Mouse (Mus musculus) cerebellum, adult 2 months (tissue): ENCODE measurements around the gene Egfl7. TPM values are rescaled to one million over a fixed set of nuclear protein-coding genes. Genes with fewer than 3 reads are reported as not detected.

Source experiments
- DNase-seq, 2 experiments: peaks; one replicate each; pipeline ENCODE4 v3.0.0; 2021
- H3K27ac ChIP-seq: fragments of 200-500 bp; 2 replicates; pipeline ENCODE4 v1.5.1; 2012; ENCODE audit warnings: low read length, control low read depth, inconsistent platforms; ENCODE audit not compliant: insufficient read depth
- H3K27me3 ChIP-seq: fragments of 200-500 bp; 2 replicates; pipeline ENCODE4 v1.6.1; 2012; ENCODE audit warnings: inconsistent platforms, mild to moderate bottlenecking, low read length, moderate library complexity; ENCODE audit not compliant: control insufficient read depth, insufficient read depth
- H3K4me1 ChIP-seq: fragments of 200-500 bp; 2 replicates; pipeline ENCODE4 v1.6.1; 2011; ENCODE audit warnings: low read length; ENCODE audit not compliant: control insufficient read depth, insufficient read depth
- H3K4me3 ChIP-seq: fragments of 200-500 bp; replicated peaks from 2 replicates; pipeline ENCODE3; 2011; ENCODE audit warnings: mild to moderate bottlenecking, low read depth, low read length, control low read depth; ENCODE audit not compliant: insufficient read depth
- CTCF ChIP-seq: fragments of 200-500 bp; IDR thresholded peaks from 2 replicates; pipeline ENCODE4 v1.5.1; 2011; ENCODE audit warnings: low read depth, mild to moderate bottlenecking, control low read depth, low read length, moderate library complexity, borderline replicate concordance; ENCODE audit not compliant: insufficient read depth
- POLR2A ChIP-seq: fragments of 200-500 bp; IDR thresholded peaks from 2 replicates; pipeline ENCODE4 v1.6.1; 2011; ENCODE audit warnings: low read length, control low read depth, borderline replicate concordance; ENCODE audit not compliant: insufficient read depth
- WGBS: fragments of 180-500 bp; shearing (Covaris S2); methylation state at CpG from one replicate; pipeline ENCODE4 v1.1.7; 2018; 5-methylcytosine and 5-hydroxymethylcytosine counted together
- polyA plus RNA-seq: library from polyadenylated mRNA; depleted of rRNA; stranded (reverse); fragments of >200 nt; gene quantifications from 2 replicates; pipeline ENCODE4 v1.2.3, GENCODE M21; 2012

The Egfl7 gene
- polyA plus RNA-seq, 1 experiment: 93.0 TPM

DNA sequence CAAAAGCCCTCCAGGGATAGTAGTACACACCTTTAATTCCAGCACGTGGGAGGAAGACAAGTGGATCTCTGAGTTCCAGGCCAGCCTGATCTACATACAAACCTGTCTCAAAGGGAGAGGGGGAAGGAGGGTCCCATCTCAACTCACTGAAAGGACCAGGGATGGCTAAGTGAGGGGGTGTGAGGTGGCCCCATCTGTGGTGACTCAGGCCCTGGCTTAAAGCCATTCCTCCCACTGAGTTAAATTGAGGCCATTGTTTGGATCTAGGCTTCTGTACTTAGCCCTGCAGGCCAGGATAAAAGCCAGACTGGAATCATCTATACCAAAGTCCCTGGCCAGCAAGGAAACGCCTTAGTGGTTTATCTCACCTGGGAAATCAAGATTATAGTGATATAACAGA, 41.4 kb downstream of the Egfl7 start:
- no peaks in the 10 kb centered on the region for H3K27me3 ChIP-seq
- DNase-seq: no peak
- H3K4me3 ChIP-seq: no peak overlapping the region
- no peaks in the 10 kb centered on the region; the same call in 1 of the 2 replicates for H3K4me1 ChIP-seq
- WGBS: 19% methylated on average over 2 of the region's 2 CpGs
- no peak overlapping the region for H3K27ac ChIP-seq
- no peak for TF ChIP-seq CTCF
- no peak for TF ChIP-seq POLR2A

DNA sequence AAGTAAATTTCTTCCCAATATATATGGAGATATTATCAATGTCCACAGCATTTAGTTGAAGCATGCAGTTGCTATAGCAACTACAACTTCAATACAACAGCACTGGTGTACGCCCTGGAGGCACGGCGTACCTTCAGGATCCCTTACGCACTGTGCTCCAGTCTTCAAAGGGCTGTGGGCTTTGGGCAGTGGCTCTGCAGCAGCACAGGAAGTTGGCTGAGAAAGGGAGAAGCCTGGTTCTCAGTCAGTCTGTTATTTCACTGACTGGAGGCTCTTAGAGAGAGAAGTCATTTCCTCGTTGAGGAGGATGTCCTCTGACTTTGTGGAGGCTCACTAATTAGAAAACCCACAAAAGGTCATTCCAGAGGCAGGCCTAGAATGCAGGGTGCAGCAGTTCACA, 43.2 kb downstream of the Egfl7 start:
- 80% methylated on average over 5 of the region's 5 CpGs for WGBS
- Histone ChIP-seq H3K27me3 (no peaks in the 10 kb centered on the region), H3K27ac (no peak overlapping the region), H3K4me1 (no peaks in the 10 kb centered on the region; the same call in 1 of the 2 replicates), H3K4me3 (no peak overlapping the region)
- TF ChIP-seq CTCF (no peak), POLR2A (no peak)
- DNase-seq: no peak

DNA sequence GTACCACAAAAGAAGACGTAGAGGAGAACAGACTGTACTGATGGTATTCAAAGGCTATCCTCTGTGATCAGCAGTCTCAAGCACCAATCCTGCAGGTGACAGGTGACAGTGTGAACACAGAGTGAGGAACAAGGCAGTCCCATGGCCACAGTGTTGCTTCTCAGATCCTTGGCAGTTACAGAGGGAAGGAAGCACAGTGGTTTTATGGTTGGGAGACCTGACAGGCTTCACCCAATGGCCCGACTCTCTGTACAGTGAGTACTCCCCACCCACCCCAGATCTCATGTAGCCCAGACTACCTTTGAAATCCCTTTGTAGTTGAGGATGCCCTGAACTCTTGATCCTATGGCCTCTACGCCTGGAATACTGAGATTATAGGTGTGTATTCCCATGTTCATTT, 45.6 kb downstream of the Egfl7 start:
- no peak for DNase-seq
- no peak for TF ChIP-seq CTCF
- no peak for TF ChIP-seq POLR2A
- H3K27me3 ChIP-seq: no peaks in the 10 kb centered on the region
- no peak overlapping the region for H3K27ac ChIP-seq
- WGBS: 85% methylated on average over 3 of the region's 3 CpGs
- H3K4me3 ChIP-seq: no peak overlapping the region
- H3K4me1 ChIP-seq: peaks cover 7% of the 10 kb centered on the region

DNA sequence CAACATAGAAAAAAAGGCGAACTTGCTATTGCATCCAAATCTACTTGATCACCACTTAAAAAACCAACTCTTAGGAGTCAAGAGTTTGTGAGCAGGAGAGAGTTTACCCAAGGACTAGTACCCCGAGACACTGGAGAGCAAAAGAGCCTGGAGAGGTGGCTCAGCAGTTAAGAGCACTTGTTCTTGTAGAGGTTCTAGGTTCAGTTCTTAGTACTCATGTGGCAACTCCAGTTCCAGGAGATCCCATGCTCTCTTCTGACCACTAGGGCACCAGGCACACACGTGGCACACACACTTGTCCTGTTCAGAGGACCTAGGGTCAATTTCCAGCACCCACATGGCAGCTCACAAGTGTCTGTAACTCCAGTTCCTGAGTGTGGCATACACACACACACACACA, 46.3 kb downstream of the Egfl7 start:
- no peak for DNase-seq
- H3K27ac ChIP-seq: no peak overlapping the region
- no peak overlapping the region for H3K4me3 ChIP-seq
- H3K27me3 ChIP-seq: no peaks in the 10 kb centered on the region
- H3K4me1 ChIP-seq: peaks cover 11% of the 10 kb centered on the region
- no peak for TF ChIP-seq CTCF
- no peak for TF ChIP-seq POLR2A
- WGBS: 72% methylated on average over 3 of the region's 3 CpGs

DNA sequence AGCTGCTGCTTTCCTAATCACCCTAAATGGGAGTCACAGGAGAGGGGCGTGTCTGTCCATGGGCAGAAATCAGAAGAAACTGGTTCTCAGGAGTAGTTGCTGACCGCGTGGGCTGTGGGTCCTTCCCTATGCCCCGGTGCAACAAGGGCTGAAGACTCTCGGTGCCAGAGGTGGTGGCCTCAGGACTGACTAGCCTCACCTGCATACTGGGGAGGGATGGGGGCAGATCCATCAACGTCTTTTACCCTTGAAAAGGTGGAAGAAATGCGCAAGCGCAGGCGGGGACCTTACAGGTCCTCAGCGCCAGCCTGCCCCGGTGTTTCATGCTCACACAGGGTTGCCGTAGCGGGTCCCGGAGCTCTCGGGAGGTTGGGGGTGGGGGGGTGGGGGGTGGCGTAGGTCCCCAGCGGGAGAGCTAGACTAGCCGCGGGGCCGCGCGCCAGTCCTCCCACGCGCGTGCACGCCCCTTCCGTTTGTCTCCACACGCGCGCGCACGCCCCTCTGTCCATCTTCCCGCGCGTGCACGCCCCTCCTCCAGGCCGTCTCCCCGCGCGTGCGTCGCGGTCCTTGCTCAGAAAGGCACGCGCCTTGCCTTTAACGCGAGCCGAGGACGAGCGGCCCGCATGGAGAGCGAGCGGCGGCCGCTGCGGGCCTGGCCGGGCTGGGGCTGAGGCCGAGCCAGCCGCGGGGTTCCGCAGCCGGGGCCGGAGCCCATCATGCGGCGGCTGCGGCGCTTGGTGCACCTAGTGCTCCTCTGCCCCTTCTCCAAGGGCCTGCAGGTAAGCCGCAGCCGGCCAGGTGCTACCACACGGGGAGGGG, 48.3 kb downstream of the Egfl7 start, which contains the start of gene Fam69b:
Gene Fam69b, plus strand, starts transcription at position 537 of the 819 bp plus-strand sequence.
- 1% methylated on average over 63 of the region's 70 CpGs for WGBS
- Histone ChIP-seq H3K4me1 (peaks cover 26% of the 10 kb centered on the region), H3K4me3 (peak within 1 kb of the TSS; percentile 63), H3K27me3 (no peaks in the 10 kb centered on the region), H3K27ac (peak within 1 kb of the TSS; percentile 55)
- TF ChIP-seq CTCF (no peak), POLR2A (peak; percentile 64)
- peak; percentile 89 to 91 for DNase-seq

DNA sequence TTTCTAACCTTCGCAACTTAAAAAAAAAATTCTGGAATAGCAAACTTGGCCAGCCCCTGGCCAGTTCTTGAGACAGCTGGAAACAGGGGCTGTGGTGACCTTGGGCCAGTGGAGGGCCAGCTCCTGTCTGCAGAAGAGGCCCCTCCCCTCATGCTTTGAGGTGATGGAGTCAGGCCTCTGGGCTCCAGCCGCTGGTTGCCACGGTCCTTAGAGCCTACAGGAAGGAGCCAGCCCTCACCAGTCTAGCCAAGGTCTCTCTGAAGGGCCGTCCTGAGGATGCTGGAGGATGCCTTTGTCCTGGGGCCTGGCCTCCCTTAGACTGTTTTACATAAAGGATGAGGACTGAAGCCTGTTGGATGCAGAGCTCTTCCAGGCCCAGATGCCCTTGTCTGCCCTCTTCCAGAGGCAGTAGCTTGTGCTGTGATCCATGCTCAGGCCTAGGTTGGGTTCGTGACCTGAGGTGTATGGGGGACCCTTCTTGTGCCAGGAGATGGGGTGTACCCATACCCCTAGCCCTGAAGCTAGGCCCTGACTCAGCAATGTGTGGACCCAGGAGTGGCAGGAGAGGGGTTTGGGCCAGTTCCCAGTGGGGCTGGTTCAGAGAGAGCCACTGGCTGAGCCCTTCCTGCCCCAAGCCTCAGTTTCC, 49.1 kb downstream of the Egfl7 start:
- 7% methylated on average over 5 of the region's 5 CpGs for WGBS
- H3K4me3 ChIP-seq: peak overlapping the region; percentile 63

DNA sequence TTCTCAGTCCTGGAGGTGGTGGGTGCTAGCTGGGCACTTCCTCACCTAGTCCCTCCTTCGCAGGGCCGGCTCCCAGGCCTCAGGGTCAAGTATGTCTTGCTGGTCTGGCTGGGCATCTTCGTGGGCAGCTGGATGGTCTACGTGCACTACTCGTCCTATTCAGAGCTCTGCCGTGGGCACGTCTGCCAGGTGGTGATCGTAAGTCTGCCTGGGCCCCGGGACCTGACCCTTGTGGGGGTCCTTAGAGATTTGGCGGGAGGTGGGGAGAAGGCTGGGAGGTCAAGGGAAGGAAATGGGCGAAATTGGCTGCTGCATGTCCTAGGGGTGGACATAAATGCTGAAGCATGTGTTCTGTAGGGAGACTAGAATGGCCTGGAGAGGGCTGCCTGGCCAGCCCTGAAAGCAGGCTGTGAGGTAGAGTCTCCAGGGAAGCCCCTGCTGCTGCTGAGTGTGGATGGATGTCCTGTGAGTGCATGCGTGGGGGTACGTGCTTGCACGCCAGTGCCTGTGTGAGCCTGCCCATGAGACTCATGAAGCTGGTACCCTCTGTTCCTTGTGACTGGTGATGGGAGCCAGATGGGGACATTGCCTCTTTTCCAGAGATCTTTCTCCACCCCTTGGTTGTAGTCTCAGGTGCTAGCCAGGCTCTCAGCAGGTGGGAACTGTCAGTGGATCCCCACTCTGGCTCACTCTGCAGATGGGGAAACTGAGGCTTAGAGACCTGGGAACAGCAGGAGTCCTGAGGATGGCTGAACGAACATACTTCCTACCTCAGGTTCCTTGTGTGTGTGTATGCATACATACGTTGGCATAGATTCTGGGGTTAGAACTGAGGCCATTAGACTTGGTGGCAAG, 53.0 kb downstream of the Egfl7 start:
- Histone ChIP-seq H3K27ac (no peak overlapping the region), H3K4me3 (no peak overlapping the region), H3K4me1 (peaks cover 47% of the 10 kb centered on the region), H3K27me3 (no peaks in the 10 kb centered on the region)
- WGBS: 62% methylated on average over 16 of the region's 16 CpGs
- DNase-seq: peak in 1 of 2 experiments; percentile 14
- TF ChIP-seq POLR2A (no peak), CTCF (no peak)

More for the DNA sequence above, 49.1 kb downstream of the Egfl7 start:
- TF ChIP-seq CTCF (no peak), POLR2A (no peak)
- Histone ChIP-seq H3K4me1 (peaks cover 27% of the 10 kb centered on the region), H3K27me3 (no peaks in the 10 kb centered on the region), H3K27ac (peak overlapping the region; percentile 55)
- DNase-seq: peak; percentile 49 to 53
